Mouse (Mus musculus) naive thymus-derived CD4-positive, alpha-beta T cell, adult 5 months (primary cell): ENCODE measurements around the gene Pet2. TPM values are rescaled to one million over a fixed set of nuclear protein-coding genes. Genes with fewer than 3 reads are reported as not detected.

ENCODE experiments used
- polyA plus RNA-seq: library from polyadenylated mRNA; unstranded; fragments of 100-300 nt; shearing (Covaris generic); gene quantifications from one replicate; pipeline ENCODE4 v1.2.1, GENCODE M21; 2017

Gene Pet2
- not detected for polyA plus RNA-seq

GRCm38 (mm10) chrX:89409589-89409988, at the start of gene Pet2:
TSS of gene Pet2 (minus strand) at chrX:89409689.

